Mouse (Mus musculus) heart, embryonic 12.5 days (tissue): ENCODE measurements around the gene Ncstn. TPM values are rescaled to one million over a fixed set of nuclear protein-coding genes. Genes with fewer than 3 reads are reported as not detected.

Experiments used
- ATAC-seq: fragments of 200-750 bp; cut with Nextera tagmentation; 2 replicates; pipeline ENCODE4 v1.8.0; 2017; ENCODE audit warnings: moderate TSS enrichment, moderate library complexity; ENCODE audit not compliant: insufficient number of reproducible peaks, low FRiP score
- H3K27ac ChIP-seq: fragments of 300-500 bp; sonication (generic); 2 replicates; pipeline ENCODE4 v1.5.1; 2016; ENCODE audit warnings: mild to moderate bottlenecking, moderate library complexity; ENCODE audit not compliant: poor library complexity, severe bottlenecking
- H3K27me3 ChIP-seq: fragments of 300-500 bp; sonication (generic); replicated peaks from 2 replicates; pipeline ENCODE4 v1.6.1; 2016; ENCODE audit warnings: mild to moderate bottlenecking, moderate library complexity
- H3K36me3 ChIP-seq: fragments of 300-500 bp; sonication (generic); 2 replicates; pipeline ENCODE4 v1.6.1; 2016; ENCODE audit warnings: mild to moderate bottlenecking, moderate library complexity
- H3K4me1 ChIP-seq: fragments of 300-500 bp; sonication (generic); replicated peaks from 2 replicates; pipeline ENCODE4 v1.6.1; 2016; ENCODE audit warnings: mild to moderate bottlenecking
- H3K4me2 ChIP-seq: fragments of 300-500 bp; sonication (generic); 2 replicates; pipeline ENCODE4 v1.6.1; 2016; ENCODE audit warnings: mild to moderate bottlenecking, moderate library complexity
- H3K4me3 ChIP-seq: fragments of 300-500 bp; sonication (generic); 2 replicates; pipeline ENCODE4 v1.5.1; 2016; ENCODE audit warnings: mild to moderate bottlenecking
- H3K9ac ChIP-seq: fragments of 300-500 bp; sonication (generic); 2 replicates; pipeline ENCODE4 v1.6.1; 2016; ENCODE audit warnings: mild to moderate bottlenecking, moderate library complexity
- H3K9me3 ChIP-seq: fragments of 300-500 bp; sonication (generic); replicated peaks from 2 replicates; pipeline ENCODE4 v1.6.1; 2016; ENCODE audit warnings: mild to moderate bottlenecking, moderate library complexity
- WGBS: fragments of 180-500 bp; shearing (Covaris S2); methylation state at CpG from one replicate; pipeline ENCODE4 v1.1.7; 2016; 5-methylcytosine and 5-hydroxymethylcytosine counted together
- polyA plus RNA-seq: library from polyadenylated mRNA; unstranded; fragments of >200 nt; fragmentation: Nextera tagmentation; extraction: Ambion mirVana; gene quantifications from 2 replicates; pipeline ENCODE4 v1.2.1, GENCODE M21; 2016

Gene Ncstn
- polyA plus RNA-seq, 1 experiment from 2014 or later = 132 TPM

DNA sequence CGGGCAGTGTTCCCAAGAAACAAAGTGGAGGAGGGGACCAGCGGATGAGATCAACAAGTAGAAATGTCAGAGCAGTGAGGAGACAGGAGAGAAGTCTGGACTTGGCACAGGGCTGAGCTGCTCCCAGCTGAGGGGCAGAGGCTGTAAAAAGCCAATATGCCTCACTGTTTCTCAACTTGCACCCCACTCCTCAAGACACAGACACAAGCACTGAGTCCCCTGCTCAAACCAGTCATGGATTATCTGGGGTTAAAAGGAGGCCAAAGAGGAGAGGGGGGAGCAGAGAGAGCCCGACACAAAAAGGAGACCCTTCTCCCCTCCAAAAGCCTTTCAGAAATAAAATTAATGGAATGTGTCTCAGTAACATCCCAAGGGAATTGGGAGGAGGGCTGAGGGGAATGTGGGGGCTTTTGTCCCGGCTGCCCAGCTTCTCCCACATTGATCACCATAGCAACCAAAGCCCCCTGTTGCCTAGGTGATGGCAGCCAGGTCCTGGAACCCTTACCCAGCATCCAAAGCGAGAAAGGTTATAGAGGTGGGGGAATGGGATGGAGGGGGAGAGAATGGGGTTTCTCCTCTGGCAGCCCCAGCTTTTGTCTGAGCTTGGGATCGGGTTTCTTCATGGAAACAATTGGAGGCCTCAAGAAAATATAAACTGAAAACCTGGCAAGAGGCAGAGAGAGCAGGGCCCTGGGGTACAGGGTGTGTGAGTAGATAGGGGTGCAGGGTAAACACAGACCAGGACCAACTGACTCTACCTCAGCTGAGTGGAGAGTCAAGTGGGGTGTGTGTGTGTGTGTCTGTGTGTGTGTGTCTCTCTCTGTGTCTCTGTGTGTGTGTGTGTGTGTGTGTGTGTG, 65.7 kb downstream of the Ncstn start:
- ATAC-seq = no peak
- peaks cover 39% of the 10 kb centered on the region for H3K4me1 ChIP-seq
- WGBS = 54% methylated on average over 6 of the region's 6 CpGs

DNA sequence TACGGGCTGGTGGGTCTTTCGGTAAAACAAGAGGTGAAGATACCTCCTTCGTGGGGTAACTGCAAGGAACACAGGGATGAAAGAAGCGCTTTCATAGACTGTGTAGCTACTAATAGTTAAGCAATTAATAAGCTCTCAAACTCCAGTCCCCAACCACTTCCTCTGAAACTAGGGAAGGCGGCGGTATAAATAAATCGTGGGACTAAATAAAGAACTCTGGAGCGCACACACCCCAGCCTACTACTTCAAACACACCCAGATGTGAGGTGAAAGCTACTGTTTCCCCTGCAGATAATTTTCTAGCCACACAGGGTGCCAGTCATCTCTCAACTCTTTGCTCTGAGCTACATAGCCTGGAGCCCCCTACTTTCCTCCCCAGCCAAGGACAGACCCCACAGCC, 66.6 kb downstream of the Ncstn start:
- no peak for ATAC-seq
- 75% methylated on average over 8 of the region's 8 CpGs for WGBS
- Histone ChIP-seq H3K27me3 (no peaks in the 10 kb centered on the region), H3K4me2 (no peak overlapping the region), H3K27ac (no peak overlapping the region), H3K9me3 (no peaks in the 10 kb centered on the region), H3K4me3 (no peak overlapping the region), H3K36me3 (peaks cover 5% of the 10 kb centered on the region; the same call in 1 of the 2 replicates), H3K9ac (no peak overlapping the region), H3K4me1 (peaks cover 39% of the 10 kb centered on the region)

More for the DNA sequence above, 65.7 kb downstream of the Ncstn start:
- no peaks in the 10 kb centered on the region for H3K9me3 ChIP-seq
- H3K27me3 ChIP-seq = no peaks in the 10 kb centered on the region
- no peak overlapping the region for H3K4me3 ChIP-seq
- no peak overlapping the region for H3K9ac ChIP-seq
- peaks cover 5% of the 10 kb centered on the region; the same call in 1 of the 2 replicates for H3K36me3 ChIP-seq
- no peak overlapping the region for H3K4me2 ChIP-seq
- H3K27ac ChIP-seq = no peak overlapping the region

Other genes starting within 250 kb of the Ncstn start
- gene Cd84, start 243.1 kb downstream of the Ncstn start, polyA plus RNA-seq = 0.98 and 1.7 TPM in 2 replicates
- gene Gm10521, start 187.1 kb downstream of the Ncstn start, polyA plus RNA-seq = not detected in 2 replicates
- gene Slamf6, start 165.3 kb downstream of the Ncstn start, polyA plus RNA-seq = not detected in 2 replicates
- gene Vangl2, start 54.4 kb downstream of the Ncstn start, polyA plus RNA-seq = 13.5 and 14.4 TPM in 2 replicates
- not detected in 2 replicates for gene Nhlh1, start 25.2 kb downstream of the Ncstn start, polyA plus RNA-seq
- 214 and 219 TPM in 2 replicates for gene Copa, start 266 bp downstream of the Ncstn start, polyA plus RNA-seq
- 133 and 139 TPM in 2 replicates for gene Pex19, start 44.0 kb upstream of the Ncstn start, polyA plus RNA-seq
- gene Dcaf8, start 65.3 kb upstream of the Ncstn start, polyA plus RNA-seq = 123 and 125 TPM in 2 replicates
- gene Pea15a, start 124.0 kb upstream of the Ncstn start, polyA plus RNA-seq = 156 and 164 TPM in 2 replicates
- gene Casq1, start 137.1 kb upstream of the Ncstn start, polyA plus RNA-seq = 182 and 185 TPM in 2 replicates
- gene Atp1a4, start 175.6 kb upstream of the Ncstn start, polyA plus RNA-seq = 0.17 and 0.19 TPM in 2 replicates
- gene Igsf8, start 178.8 kb upstream of the Ncstn start, polyA plus RNA-seq = 24.0 and 26.1 TPM in 2 replicates
- 23.4 and 25.9 TPM in 2 replicates for gene Atp1a2, start 215.3 kb upstream of the Ncstn start, polyA plus RNA-seq
- not detected in 2 replicates for gene Kcnj9, start 246.5 kb upstream of the Ncstn start, polyA plus RNA-seq